Mouse (Mus musculus): ENCODE results near the gene Il17rc. TPM values are rescaled to one million over a fixed set of nuclear protein-coding genes. Genes with fewer than 3 reads are reported as not detected.

Gene Il17rc
- polyA plus RNA-seq, 1 experiment = not detected

GRCm38 (mm10) chr6:113469432-113469831, 1.8 kb upstream of the Il17rc start:
- Histone ChIP-seq H3K27ac (ENCODE audit: insufficient read depth, low read depth, low read length) (no peak overlapping the region), H3K4me3 (ENCODE audit: insufficient read depth, low read length) (peak overlapping the region; percentile 18), H3K4me1 (ENCODE audit: control insufficient read depth, insufficient read depth, low read length) (peaks cover 5% of the 10 kb centered on the region)
- TF ChIP-seq POLR2A (IDR thresholded peaks at IDR 0.05; ENCODE audit: borderline replicate concordance, low read depth, low read length) (no peak), CTCF (IDR thresholded peaks at IDR 0.05; ENCODE audit: low read depth, low read length) (0 out of 2 replicates have a peak, but pooled peaks have one; percentile 30)

- H3K4me1 ChIP-seq (ENCODE audit: control insufficient read depth, insufficient read depth, low read length) = peaks cover 14% of the 10 kb centered on the region
- TF ChIP-seq POLR2A (IDR thresholded peaks at IDR 0.05; ENCODE audit: borderline replicate concordance, low read depth, low read length) = no peak
- no peak for TF ChIP-seq CTCF (IDR thresholded peaks at IDR 0.05; ENCODE audit: low read depth, low read length)
- no peak overlapping the region for H3K4me3 ChIP-seq (ENCODE audit: insufficient read depth, low read length)
- H3K27ac ChIP-seq (ENCODE audit: insufficient read depth, low read depth, low read length) = no peak overlapping the region
Observed at GRCm38 (mm10) chr6:113472061-113472460, 834 bp downstream of the Il17rc start.

GRCm38 (mm10) chr6:113473246-113473645, 2.0 kb downstream of the Il17rc start:
- no peak overlapping the region for H3K4me3 ChIP-seq (ENCODE audit: insufficient read depth, low read length)
- TF ChIP-seq POLR2A (IDR thresholded peaks at IDR 0.05; ENCODE audit: borderline replicate concordance, low read depth, low read length) (no peak), CTCF (IDR thresholded peaks at IDR 0.05; ENCODE audit: low read depth, low read length) (no peak)
- H3K4me1 ChIP-seq (ENCODE audit: control insufficient read depth, insufficient read depth, low read length) = peaks cover 16% of the 10 kb centered on the region
- H3K27ac ChIP-seq (ENCODE audit: insufficient read depth, low read depth, low read length) = no peak overlapping the region

- no peak for TF ChIP-seq CTCF (IDR thresholded peaks at IDR 0.05; ENCODE audit: low read depth, low read length)
- TF ChIP-seq POLR2A (IDR thresholded peaks at IDR 0.05; ENCODE audit: borderline replicate concordance, low read depth, low read length) = no peak
- Histone ChIP-seq H3K4me3 (ENCODE audit: insufficient read depth, low read length) (no peak overlapping the region), H3K27ac (ENCODE audit: insufficient read depth, low read depth, low read length) (no peak overlapping the region), H3K4me1 (ENCODE audit: control insufficient read depth, insufficient read depth, low read length) (peaks cover 14% of the 10 kb centered on the region)
Observed at GRCm38 (mm10) chr6:113473715-113474114, 2.5 kb downstream of the Il17rc start.

- H3K4me1 ChIP-seq (ENCODE audit: control insufficient read depth, insufficient read depth, low read length) = peaks cover 26% of the 10 kb centered on the region
- H3K4me3 ChIP-seq (ENCODE audit: insufficient read depth, low read length) = no peak overlapping the region
- no peak overlapping the region for H3K27ac ChIP-seq (ENCODE audit: insufficient read depth, low read depth, low read length)
- no peak for TF ChIP-seq CTCF (IDR thresholded peaks at IDR 0.05; ENCODE audit: low read depth, low read length)
- TF ChIP-seq POLR2A (IDR thresholded peaks at IDR 0.05; ENCODE audit: borderline replicate concordance, low read depth, low read length) = no peak
Observed at GRCm38 (mm10) chr6:113477353-113477752, 6.1 kb downstream of the Il17rc start.

GRCm38 (mm10) chr6:113478906-113479305, 7.7 kb downstream of the Il17rc start:
- TF ChIP-seq POLR2A (IDR thresholded peaks at IDR 0.05; ENCODE audit: borderline replicate concordance, low read depth, low read length) (no peak), CTCF (IDR thresholded peaks at IDR 0.05; ENCODE audit: low read depth, low read length) (no peak)

GRCm38 (mm10) chr6:113480555-113481373, 9.5 kb downstream of the Il17rc start:
- TF ChIP-seq CTCF (IDR thresholded peaks at IDR 0.05; ENCODE audit: low read depth, low read length) (no peak), POLR2A (IDR thresholded peaks at IDR 0.05; ENCODE audit: borderline replicate concordance, low read depth, low read length) (no peak)
- H3K4me1 ChIP-seq (ENCODE audit: control insufficient read depth, insufficient read depth, low read length) = peaks cover 36% of the 10 kb centered on the region
- H3K27ac ChIP-seq (ENCODE audit: insufficient read depth, low read depth, low read length) = no peak overlapping the region
- no peak overlapping the region for H3K4me3 ChIP-seq (ENCODE audit: insufficient read depth, low read length)

More at GRCm38 (mm10) chr6:113478906-113479305, 7.7 kb downstream of the Il17rc start:
- Histone ChIP-seq H3K4me1 (ENCODE audit: control insufficient read depth, insufficient read depth, low read length) (peaks cover 27% of the 10 kb centered on the region), H3K4me3 (ENCODE audit: insufficient read depth, low read length) (no peak overlapping the region), H3K27ac (ENCODE audit: insufficient read depth, low read depth, low read length) (no peak overlapping the region)

GRCm38 (mm10) chr6:113482477-113483099, 11.4 kb downstream of the Il17rc start:
- peak overlapping the region; percentile 69 for H3K4me3 ChIP-seq (ENCODE audit: insufficient read depth, low read length)
- peaks cover 35% of the 10 kb centered on the region for H3K4me1 ChIP-seq (ENCODE audit: control insufficient read depth, insufficient read depth, low read length)
- TF ChIP-seq POLR2A (IDR thresholded peaks at IDR 0.05; ENCODE audit: borderline replicate concordance, low read depth, low read length) (no peak), CTCF (IDR thresholded peaks at IDR 0.05; ENCODE audit: low read depth, low read length) (no peak)
- H3K27ac ChIP-seq (ENCODE audit: insufficient read depth, low read depth, low read length) = peak overlapping the region; percentile 69

GRCm38 (mm10) chr6:113483100-113483615, 11.9 kb downstream of the Il17rc start, which contains the start of gene Creld1:
Gene Creld1, plus strand, starts transcription at chr6:113483297.
- peak within 1 kb of the TSS; percentile 84 for H3K27ac ChIP-seq (ENCODE audit: insufficient read depth, low read depth, low read length)
- H3K4me3 ChIP-seq (ENCODE audit: insufficient read depth, low read length) = peak within 1 kb of the TSS; percentile 77
- TF ChIP-seq CTCF (IDR thresholded peaks at IDR 0.05; ENCODE audit: low read depth, low read length) (no peak), POLR2A (IDR thresholded peaks at IDR 0.05; ENCODE audit: borderline replicate concordance, low read depth, low read length) (no peak)
- H3K4me1 ChIP-seq (ENCODE audit: control insufficient read depth, insufficient read depth, low read length) = peaks cover 37% of the 10 kb centered on the region

Data from bone marrow macrophage, adult 2 months (primary cell).